Mouse (Mus musculus) cerebellum, adult 2 months (tissue): ENCODE measurements at regions not wholly inside any gene's neighbourhood (a gene's known extent, or its start where the extent isn't known, plus 50 kb on each side); places are given as distances from the start of the nearest gene placed in this dataset.

Source experiments
- DNase-seq, 2 experiments: peaks; one replicate each; pipeline ENCODE4 v3.0.0; 2021
- H3K27ac ChIP-seq: fragments of 200-500 bp; 2 replicates; pipeline ENCODE4 v1.5.1; 2012; ENCODE audit warnings: low read length, control low read depth, inconsistent platforms; ENCODE audit not compliant: insufficient read depth
- H3K27me3 ChIP-seq: fragments of 200-500 bp; 2 replicates; pipeline ENCODE4 v1.6.1; 2012; ENCODE audit warnings: inconsistent platforms, mild to moderate bottlenecking, low read length, moderate library complexity; ENCODE audit not compliant: control insufficient read depth, insufficient read depth
- H3K4me1 ChIP-seq: fragments of 200-500 bp; 2 replicates; pipeline ENCODE4 v1.6.1; 2011; ENCODE audit warnings: low read length; ENCODE audit not compliant: control insufficient read depth, insufficient read depth
- H3K4me3 ChIP-seq: fragments of 200-500 bp; replicated peaks from 2 replicates; pipeline ENCODE3; 2011; ENCODE audit warnings: mild to moderate bottlenecking, low read depth, low read length, control low read depth; ENCODE audit not compliant: insufficient read depth
- CTCF ChIP-seq: fragments of 200-500 bp; IDR thresholded peaks from 2 replicates; pipeline ENCODE4 v1.5.1; 2011; ENCODE audit warnings: low read depth, mild to moderate bottlenecking, control low read depth, low read length, moderate library complexity, borderline replicate concordance; ENCODE audit not compliant: insufficient read depth
- POLR2A ChIP-seq: fragments of 200-500 bp; IDR thresholded peaks from 2 replicates; pipeline ENCODE4 v1.6.1; 2011; ENCODE audit warnings: low read length, control low read depth, borderline replicate concordance; ENCODE audit not compliant: insufficient read depth
- WGBS: fragments of 180-500 bp; shearing (Covaris S2); methylation state at CpG from one replicate; pipeline ENCODE4 v1.1.7; 2018; 5-methylcytosine and 5-hydroxymethylcytosine counted together

GRCm38 (mm10) chr2:172179301-172179700 lies 69.0 kb upstream of the Mc3r start:
- 59% methylated on average over 4 of the region's 4 CpGs for WGBS
- DNase-seq: no peak
- Histone ChIP-seq H3K27me3 (no peaks in the 10 kb centered on the region), H3K27ac (no peak overlapping the region), H3K4me1 (no peaks in the 10 kb centered on the region), H3K4me3 (no peak overlapping the region)
- no peak for TF ChIP-seq POLR2A
- TF ChIP-seq CTCF: no peak

GRCm38 (mm10) chr2:172197746-172198145 lies 50.5 kb upstream of the Mc3r start:
- DNase-seq: no peak
- Histone ChIP-seq H3K4me3 (no peak overlapping the region), H3K27ac (no peak overlapping the region), H3K4me1 (no peaks in the 10 kb centered on the region), H3K27me3 (no peaks in the 10 kb centered on the region; the same call in 1 of the 2 replicates)
- 82% methylated on average over 11 of the region's 11 CpGs for WGBS
- TF ChIP-seq CTCF (no peak), POLR2A (no peak)
